Mouse (Mus musculus) embryonic fibroblast, embryonic 13.5 days (primary cell): Measurements from ENCODE around the gene Adra1b.
A peak's percentile ranks its signal among the peaks of the same experiment; 100 is the strongest.

Experiments
- CTCF ChIP-seq: IDR thresholded peaks from 2 replicates; pipeline ENCODE4 v1.5.1; 2011; ENCODE audit warnings: mild to moderate bottlenecking, control low read depth, low read length, moderate library complexity, borderline replicate concordance; ENCODE audit not compliant: insufficient read depth
- POLR2A ChIP-seq: IDR thresholded peaks from 2 replicates; pipeline ENCODE4 v1.6.1; 2011; ENCODE audit warnings: low read depth, mild to moderate bottlenecking, control low read depth, low read length, moderate library complexity

DNA sequence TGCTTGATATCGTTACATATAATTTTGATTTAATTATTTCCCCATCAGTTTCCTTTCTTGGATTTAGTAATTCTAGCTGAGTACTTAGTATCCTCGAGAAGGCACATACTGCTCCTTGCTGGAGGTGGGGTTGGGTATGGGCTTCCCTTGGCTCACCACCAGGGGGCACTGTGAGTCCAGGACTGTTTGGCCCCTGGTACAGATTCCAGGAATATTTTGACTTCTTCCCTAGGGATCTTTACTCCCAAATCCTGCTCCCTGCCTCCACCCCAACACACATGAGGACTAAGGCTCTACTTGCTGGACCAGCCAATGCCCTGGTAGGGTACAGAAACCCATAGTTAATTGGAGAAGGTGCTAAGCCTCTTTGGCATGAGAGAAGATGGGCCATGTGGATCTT is 117.2 kb downstream of the Adra1b start:
- peak; percentile 55; the same call in 1 of the 2 replicates for TF ChIP-seq CTCF
- no peak for TF ChIP-seq POLR2A
